Mouse (Mus musculus): ENCODE measurements around the gene Tmem8b. TPM values are rescaled to one million over a fixed set of nuclear protein-coding genes. Genes with fewer than 3 reads are reported as not detected.
A peak's percentile ranks its signal among the peaks of the same experiment; 100 is the strongest.

Gene Tmem8b
- 7.7 and 8.4 TPM in 2 replicates for polyA plus RNA-seq (2016; fragmentation: Nextera tagmentation; extraction: Ambion mirVana)

DNA sequence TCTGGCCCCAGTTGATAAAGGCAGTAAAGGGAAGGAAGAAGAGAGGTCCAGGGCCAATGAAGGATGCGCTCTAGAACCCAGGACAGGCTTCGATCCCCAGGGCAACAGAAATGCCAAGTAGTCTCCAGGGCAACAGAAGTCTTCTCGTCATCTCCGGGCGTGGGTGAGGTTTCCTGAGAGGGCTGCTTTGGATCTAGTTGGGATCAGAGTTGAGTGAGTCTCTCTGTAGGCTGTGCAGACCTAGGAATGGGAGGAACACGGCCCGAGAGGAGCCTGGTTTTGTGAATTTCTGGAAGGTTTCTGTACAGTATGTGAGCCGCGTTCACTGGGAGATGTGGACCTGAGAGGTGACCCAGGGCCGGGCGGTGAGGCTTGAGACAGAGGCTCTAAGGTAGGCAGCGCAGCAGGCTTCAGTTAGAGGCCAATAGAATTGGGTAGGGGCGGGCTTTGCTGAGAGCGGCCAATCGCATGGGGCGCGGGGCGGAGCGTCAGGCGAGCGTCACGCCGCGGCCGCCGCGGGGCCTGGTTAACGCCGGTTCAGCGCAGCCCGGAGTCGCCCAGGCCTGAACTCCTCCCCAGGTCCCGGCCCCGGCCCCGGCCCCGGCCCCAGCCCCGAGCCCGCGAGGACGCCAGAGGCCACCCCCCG lies at the start of gene Tmem8b, which contains the start of gene Fam221b:
Gene Tmem8b, plus strand, starts transcription at position 190 of the 646 bp plus-strand sequence.
Gene Fam221b, minus strand, starts transcription at position 364 of the 646 bp plus-strand sequence.
- ATAC-seq (ENCODE audit: insufficient number of reproducible peaks, insufficient read depth, low FRiP score, low TSS enrichment), result peak; percentile 90
- Histone ChIP-seq H3K4me2 (replicated peaks) (peak within 1 kb of the TSS; percentile 91), H3K4me3 (peak within 1 kb of the TSS; percentile 63), H3K9me3 (no peaks in the 10 kb centered on the region), H3K9ac (peak within 1 kb of the TSS; percentile 81), H3K36me3 (0 out of 2 replicates have a peak, but pooled peaks cover under 1% of the 10 kb centered on the region), H3K4me1 (peaks cover 16% of the 10 kb centered on the region), H3K27ac (peak within 1 kb of the TSS; percentile 68; the same call in 1 of the 2 replicates), H3K27me3 (peaks cover 18% of the 10 kb centered on the region)
- 2% methylated on average over 37 of the region's 41 CpGs for WGBS

- Histone ChIP-seq H3K27me3 (no peaks in the 10 kb centered on the region), H3K4me1 (no peaks in the 10 kb centered on the region), H3K9me3 (peaks cover 5% of the 10 kb centered on the region), H3K9ac (no peak overlapping the region), H3K4me2 (replicated peaks) (no peak overlapping the region), H3K4me3 (no peak overlapping the region), H3K36me3 (no peaks in the 10 kb centered on the region), H3K27ac (no peak overlapping the region)
- no peak for ATAC-seq (ENCODE audit: insufficient number of reproducible peaks, insufficient read depth, low FRiP score, low TSS enrichment)
- 82% methylated on average over 4 of the region's 4 CpGs for WGBS
These were observed 48.5 kb upstream of the Tmem8b start for GRCm38 (mm10) chr4:43620146-43620778.

- H3K9ac ChIP-seq, result no peak overlapping the region
- no peaks in the 10 kb centered on the region for H3K36me3 ChIP-seq
- no peak for ATAC-seq (ENCODE audit: insufficient number of reproducible peaks, insufficient read depth, low FRiP score, low TSS enrichment)
- H3K27ac ChIP-seq, result no peak overlapping the region
- H3K27me3 ChIP-seq, result peaks cover 5% of the 10 kb centered on the region; the same call in 1 of the 2 replicates
- H3K9me3 ChIP-seq, result peaks cover 13% of the 10 kb centered on the region
- peaks cover 29% of the 10 kb centered on the region for H3K4me1 ChIP-seq
- no peak overlapping the region for H3K4me3 ChIP-seq
- 37% methylated on average over 20 of the region's 20 CpGs for WGBS
- H3K4me2 ChIP-seq (replicated peaks), result no peak overlapping the region
These were observed 39.5 kb upstream of the Tmem8b start for GRCm38 (mm10) chr4:43629106-43629817.

DNA sequence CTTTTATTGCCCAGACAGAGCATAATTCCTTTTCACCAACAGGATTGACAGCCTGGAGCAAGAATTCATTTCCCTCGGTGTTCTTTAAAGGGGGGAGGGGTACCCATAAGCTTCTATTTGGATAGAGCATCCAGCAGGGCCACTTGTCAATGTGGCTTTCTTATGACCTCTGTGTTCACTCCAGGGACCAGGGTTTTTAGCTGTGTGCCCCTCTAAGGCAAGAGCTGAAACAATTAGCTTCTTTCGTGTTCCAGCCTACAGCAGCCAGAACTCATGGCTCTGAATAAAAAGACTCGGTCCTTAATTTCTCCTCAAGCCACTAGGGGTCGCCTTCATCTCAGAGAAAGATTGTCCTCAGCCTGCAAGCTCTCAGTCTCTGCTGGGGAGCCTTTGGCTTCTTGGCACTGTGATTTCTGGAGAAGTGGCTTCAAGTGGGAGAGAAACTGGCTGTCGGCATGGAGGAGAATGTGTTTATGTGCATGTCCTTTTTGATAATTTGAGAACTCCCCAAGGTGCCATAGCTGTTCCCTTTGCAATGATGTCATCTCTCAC lies 38.7 kb upstream of the Tmem8b start:
- Histone ChIP-seq H3K4me2 (replicated peaks) (peak overlapping the region; percentile 28), H3K27ac (peak overlapping the region; percentile 83; the same call in 1 of the 2 replicates), H3K9me3 (peaks cover 10% of the 10 kb centered on the region), H3K4me1 (peaks cover 29% of the 10 kb centered on the region), H3K27me3 (peaks cover 5% of the 10 kb centered on the region; the same call in 1 of the 2 replicates), H3K4me3 (no peak overlapping the region), H3K9ac (no peak overlapping the region), H3K36me3 (no peaks in the 10 kb centered on the region)
- 0 out of 2 replicates have a peak, but pooled peaks have one; percentile 23 for ATAC-seq (ENCODE audit: insufficient number of reproducible peaks, insufficient read depth, low FRiP score, low TSS enrichment)
- 5% methylated on average over 5 of the region's 5 CpGs for WGBS

GRCm38 (mm10) chr4:43630671-43631045 lies 38.1 kb upstream of the Tmem8b start:
- H3K9ac ChIP-seq, result no peak overlapping the region
- ATAC-seq (ENCODE audit: insufficient number of reproducible peaks, insufficient read depth, low FRiP score, low TSS enrichment), result no peak

GRCm38 (mm10) chr4:43631046-43631955 lies 37.5 kb upstream of the Tmem8b start, which contains the start of gene Npr2:
Gene Npr2 (plus strand): TSS chr4:43631935.
- peak within 1 kb of the TSS; percentile 83 for H3K27ac ChIP-seq
- 0 out of 2 replicates have a peak, but pooled peaks have one; percentile 26 for ATAC-seq (ENCODE audit: insufficient number of reproducible peaks, insufficient read depth, low FRiP score, low TSS enrichment)
- peak within 1 kb of the TSS; percentile 63 for H3K4me3 ChIP-seq

More at GRCm38 (mm10) chr4:43630671-43631045, 38.1 kb upstream of the Tmem8b start:
- Histone ChIP-seq H3K36me3 (no peaks in the 10 kb centered on the region), H3K4me2 (replicated peaks) (peak overlapping the region; percentile 85), H3K27me3 (peaks cover 5% of the 10 kb centered on the region; the same call in 1 of the 2 replicates), H3K27ac (peak overlapping the region; percentile 83), H3K9me3 (peaks cover 5% of the 10 kb centered on the region; the same call in 1 of the 2 replicates), H3K4me1 (peaks cover 29% of the 10 kb centered on the region), H3K4me3 (peak overlapping the region; percentile 63)
- WGBS, result 20% methylated on average over 5 of the region's 5 CpGs

DNA sequence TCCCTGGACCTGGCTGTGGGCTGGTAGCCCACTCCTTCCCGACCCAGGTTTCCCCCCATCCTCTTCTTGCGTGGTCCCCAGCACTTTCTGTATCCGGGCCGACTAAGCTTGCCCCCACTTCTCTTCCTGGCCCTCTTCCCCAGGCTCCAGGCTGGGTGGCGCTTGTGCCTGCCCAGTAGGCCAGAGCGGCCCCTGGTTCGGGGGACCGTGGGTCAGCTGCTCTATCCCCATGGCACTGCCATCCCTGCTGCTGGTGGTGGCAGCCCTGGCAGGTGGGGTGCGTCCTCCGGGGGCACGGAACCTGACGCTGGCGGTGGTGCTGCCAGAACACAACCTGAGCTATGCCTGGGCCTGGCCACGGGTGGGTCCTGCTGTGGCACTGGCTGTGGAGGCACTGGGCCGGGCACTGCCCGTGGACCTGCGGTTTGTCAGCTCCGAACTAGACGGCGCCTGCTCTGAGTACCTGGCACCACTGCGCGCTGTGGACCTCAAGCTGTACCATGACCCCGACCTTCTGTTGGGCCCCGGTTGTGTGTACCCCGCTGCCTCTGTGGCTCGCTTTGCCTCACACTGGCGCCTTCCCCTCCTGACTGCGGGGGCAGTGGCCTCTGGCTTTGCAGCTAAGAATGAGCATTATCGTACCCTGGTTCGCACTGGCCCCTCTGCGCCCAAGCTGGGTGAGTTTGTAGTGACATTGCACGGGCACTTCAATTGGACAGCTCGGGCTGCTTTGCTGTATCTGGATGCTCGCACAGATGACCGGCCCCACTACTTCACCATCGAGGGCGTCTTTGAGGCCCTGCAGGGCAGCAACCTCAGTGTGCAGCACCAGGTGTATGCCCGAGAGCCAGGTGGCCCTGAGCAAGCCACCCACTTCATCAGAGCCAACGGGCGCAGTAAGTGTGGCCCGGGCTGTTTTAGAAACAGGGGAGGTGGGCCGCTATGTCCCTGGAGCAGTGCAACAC lies 36.5 kb upstream of the Tmem8b start:
- H3K4me1 ChIP-seq, result peaks cover 29% of the 10 kb centered on the region

More at GRCm38 (mm10) chr4:43631046-43631955, 37.5 kb upstream of the Tmem8b start, which contains the start of gene Npr2:
- Histone ChIP-seq H3K4me1 (peaks cover 29% of the 10 kb centered on the region), H3K9me3 (peaks cover 3% of the 10 kb centered on the region; the same call in 1 of the 2 replicates), H3K36me3 (no peaks in the 10 kb centered on the region), H3K4me2 (replicated peaks) (peak within 1 kb of the TSS; percentile 85), H3K9ac (peak within 1 kb of the TSS; percentile 88), H3K27me3 (peaks cover 5% of the 10 kb centered on the region; the same call in 1 of the 2 replicates)
- WGBS, result under 1% methylated on average over 32 of the region's 70 CpGs

DNA sequence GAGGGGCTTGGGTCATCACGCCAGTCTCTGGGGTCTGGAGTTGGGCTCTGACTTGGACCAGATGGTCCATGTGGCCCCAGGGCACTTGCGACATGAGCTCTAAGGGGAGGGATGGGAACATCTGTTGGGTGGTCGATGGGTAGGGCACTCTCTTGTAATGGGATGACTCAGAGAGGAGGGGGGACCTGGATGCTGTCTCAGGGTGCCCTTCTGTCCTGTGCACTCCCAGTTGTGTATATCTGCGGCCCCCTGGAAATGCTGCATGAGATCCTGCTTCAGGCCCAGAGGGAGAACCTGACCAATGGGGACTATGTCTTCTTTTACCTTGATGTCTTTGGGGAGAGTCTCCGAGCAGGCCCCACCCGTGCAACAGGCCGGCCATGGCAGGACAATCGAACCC lies 35.5 kb upstream of the Tmem8b start:
- Histone ChIP-seq H3K4me1 (peaks cover 29% of the 10 kb centered on the region), H3K4me3 (no peak overlapping the region), H3K27ac (no peak overlapping the region), H3K4me2 (replicated peaks) (peak overlapping the region; percentile 85), H3K9me3 (no peaks in the 10 kb centered on the region), H3K27me3 (peaks cover 5% of the 10 kb centered on the region; the same call in 1 of the 2 replicates), H3K9ac (no peak overlapping the region), H3K36me3 (no peaks in the 10 kb centered on the region)
- WGBS, result 73% methylated on average over 8 of the region's 8 CpGs
- no peak for ATAC-seq (ENCODE audit: insufficient number of reproducible peaks, insufficient read depth, low FRiP score, low TSS enrichment)

More for the DNA sequence above, 36.5 kb upstream of the Tmem8b start:
- H3K36me3 ChIP-seq, result no peaks in the 10 kb centered on the region
- H3K9ac ChIP-seq, result peak overlapping the region; percentile 88
- H3K27me3 ChIP-seq, result peaks cover 5% of the 10 kb centered on the region; the same call in 1 of the 2 replicates
- peak overlapping the region; percentile 63 for H3K4me3 ChIP-seq
- 44% methylated on average over 42 of the region's 42 CpGs for WGBS
- H3K4me2 ChIP-seq (replicated peaks), result peak overlapping the region; percentile 85
- no peaks in the 10 kb centered on the region for H3K9me3 ChIP-seq
- 0 out of 2 replicates have a peak, but pooled peaks have one; percentile 23 for ATAC-seq (ENCODE audit: insufficient number of reproducible peaks, insufficient read depth, low FRiP score, low TSS enrichment)
- H3K27ac ChIP-seq, result peak overlapping the region; percentile 83

- Histone ChIP-seq H3K27me3 (peaks cover 5% of the 10 kb centered on the region; the same call in 1 of the 2 replicates), H3K27ac (no peak overlapping the region), H3K9ac (no peak overlapping the region), H3K4me2 (replicated peaks) (0 out of 2 replicates have a peak overlapping the region, but pooled peaks have one; percentile 85), H3K9me3 (no peaks in the 10 kb centered on the region), H3K4me3 (no peak overlapping the region), H3K4me1 (peaks cover 29% of the 10 kb centered on the region), H3K36me3 (no peaks in the 10 kb centered on the region)
- 92% methylated on average over 2 of the region's 2 CpGs for WGBS
- ATAC-seq (ENCODE audit: insufficient number of reproducible peaks, insufficient read depth, low FRiP score, low TSS enrichment), result no peak
These were observed 35.0 kb upstream of the Tmem8b start for GRCm38 (mm10) chr4:43633736-43634135.
